Mouse (Mus musculus): ENCODE data around the gene E330034G19Rik. TPM values are rescaled to one million over a fixed set of nuclear protein-coding genes. Genes with fewer than 3 reads are reported as not detected.

Gene E330034G19Rik
- polyA plus RNA-seq, 2 experiments, result not detected

GRCm38 (mm10) chr14:24253611-24254202 lies 39.3 kb upstream of the E330034G19Rik start:
- Histone ChIP-seq H3K9me3 (ENCODE audit: control insufficient read depth, low read length) (no peaks in the 10 kb centered on the region), H3K27ac (replicated peaks; ENCODE audit: low read depth, low read length) (peak overlapping the region; percentile 93), H3K27me3 (ENCODE audit: control insufficient read depth, insufficient read depth, low read length) (no peaks in the 10 kb centered on the region), H3K4me3 (replicated peaks; ENCODE audit: low read length) (peak overlapping the region; percentile 12), H3K4me1 (ENCODE audit: control insufficient read depth, insufficient read depth, low read length) (peaks cover 36% of the 10 kb centered on the region), H3K36me3 (ENCODE audit: control insufficient read depth, insufficient read depth, low read length) (no peaks in the 10 kb centered on the region), H3K9ac (ENCODE audit: low read depth, low read length, severe bottlenecking) (0 out of 2 replicates have a peak overlapping the region, but pooled peaks have one; percentile 8), H3K4me2 (replicated peaks; ENCODE audit: low read depth, low read length, severe bottlenecking) (peak overlapping the region; percentile 43)
- ATAC-seq (ENCODE audit: low FRiP score, low read depth) (peak; percentile 92), DNase-seq (ENCODE audit: low spot score) (peak; percentile 85)
- TF ChIP-seq POLR2A (IDR thresholded peaks at IDR 0.05; ENCODE audit: borderline replicate concordance, extremely low read depth, insufficient read depth, insufficient read length), result no peak
- 1% methylated on average over 8 of the region's 8 CpGs for WGBS

- H3K4me2 ChIP-seq (replicated peaks; ENCODE audit: low read depth, low read length, severe bottlenecking), result peak overlapping the region; percentile 43
- H3K4me1 ChIP-seq (ENCODE audit: control insufficient read depth, insufficient read depth, low read length), result peaks cover 40% of the 10 kb centered on the region
- H3K9ac ChIP-seq (ENCODE audit: low read depth, low read length, severe bottlenecking), result peak overlapping the region; percentile 36
- TF ChIP-seq POLR2A (IDR thresholded peaks at IDR 0.05; ENCODE audit: borderline replicate concordance, extremely low read depth, insufficient read depth, insufficient read length), result no peak
- DNase-seq (ENCODE audit: low spot score), result peak; percentile 78
- peak overlapping the region; percentile 93 for H3K27ac ChIP-seq (replicated peaks; ENCODE audit: low read depth, low read length)
- 14% methylated on average over 2 of the region's 2 CpGs for WGBS
- no peaks in the 10 kb centered on the region for H3K9me3 ChIP-seq (ENCODE audit: control insufficient read depth, low read length)
- peak; percentile 68 for ATAC-seq (ENCODE audit: low FRiP score, low read depth)
- H3K27me3 ChIP-seq (ENCODE audit: control insufficient read depth, insufficient read depth, low read length), result no peaks in the 10 kb centered on the region
- H3K36me3 ChIP-seq (ENCODE audit: control insufficient read depth, insufficient read depth, low read length), result no peaks in the 10 kb centered on the region
- H3K4me3 ChIP-seq (replicated peaks; ENCODE audit: low read length), result peak overlapping the region; percentile 26
These were observed 37.1 kb upstream of the E330034G19Rik start for GRCm38 (mm10) chr14:24255956-24256355.

- ATAC-seq (ENCODE audit: low FRiP score, low read depth) (no peak), DNase-seq (ENCODE audit: low spot score) (no peak)
- no peaks in the 10 kb centered on the region for H3K27me3 ChIP-seq (ENCODE audit: control insufficient read depth, insufficient read depth, low read length)
- 71% methylated on average over 4 of the region's 4 CpGs for WGBS
- no peak overlapping the region for H3K9ac ChIP-seq (ENCODE audit: low read depth, low read length, severe bottlenecking)
- no peak for TF ChIP-seq POLR2A (IDR thresholded peaks at IDR 0.05; ENCODE audit: borderline replicate concordance, extremely low read depth, insufficient read depth, insufficient read length)
- H3K27ac ChIP-seq (replicated peaks; ENCODE audit: low read depth, low read length), result no peak overlapping the region
- H3K4me2 ChIP-seq (replicated peaks; ENCODE audit: low read depth, low read length, severe bottlenecking), result no peak overlapping the region
- no peak overlapping the region for H3K4me3 ChIP-seq (replicated peaks; ENCODE audit: low read length)
- H3K4me1 ChIP-seq (ENCODE audit: control insufficient read depth, insufficient read depth, low read length), result peaks cover 44% of the 10 kb centered on the region
- no peaks in the 10 kb centered on the region for H3K36me3 ChIP-seq (ENCODE audit: control insufficient read depth, insufficient read depth, low read length)
- H3K9me3 ChIP-seq (ENCODE audit: control insufficient read depth, low read length), result no peaks in the 10 kb centered on the region
These were observed 32.6 kb upstream of the E330034G19Rik start for GRCm38 (mm10) chr14:24260391-24260790.

GRCm38 (mm10) chr14:24262382-24262781 lies 30.6 kb upstream of the E330034G19Rik start:
- no peak for DNase-seq (ENCODE audit: low spot score)
- Histone ChIP-seq H3K9ac (ENCODE audit: low read depth, low read length, severe bottlenecking) (no peak overlapping the region), H3K27ac (replicated peaks; ENCODE audit: low read depth, low read length) (peak overlapping the region; percentile 92), H3K36me3 (ENCODE audit: control insufficient read depth, insufficient read depth, low read length) (no peaks in the 10 kb centered on the region), H3K4me2 (replicated peaks; ENCODE audit: low read depth, low read length, severe bottlenecking) (peak overlapping the region; percentile 26; the same call in 1 of the 2 replicates), H3K4me1 (ENCODE audit: control insufficient read depth, insufficient read depth, low read length) (peaks cover 32% of the 10 kb centered on the region), H3K27me3 (ENCODE audit: control insufficient read depth, insufficient read depth, low read length) (no peaks in the 10 kb centered on the region), H3K4me3 (replicated peaks; ENCODE audit: low read length) (no peak overlapping the region), H3K9me3 (ENCODE audit: control insufficient read depth, low read length) (no peaks in the 10 kb centered on the region)
- TF ChIP-seq POLR2A (IDR thresholded peaks at IDR 0.05; ENCODE audit: borderline replicate concordance, extremely low read depth, insufficient read depth, insufficient read length), result no peak
- ATAC-seq (ENCODE audit: low FRiP score, low read depth), result no peak; the same call in 1 of the 2 replicates
- 52% methylated on average over 6 of the region's 6 CpGs for WGBS

GRCm38 (mm10) chr14:24262915-24263314 lies 30.1 kb upstream of the E330034G19Rik start:
- peak overlapping the region; percentile 26 for H3K4me2 ChIP-seq (replicated peaks; ENCODE audit: low read depth, low read length, severe bottlenecking)

More at GRCm38 (mm10) chr14:24262915-24263314, 30.1 kb upstream of the E330034G19Rik start:
- Histone ChIP-seq H3K9me3 (ENCODE audit: control insufficient read depth, low read length) (no peaks in the 10 kb centered on the region), H3K4me3 (replicated peaks; ENCODE audit: low read length) (0 out of 2 replicates have a peak overlapping the region, but pooled peaks have one; percentile 4), H3K27me3 (ENCODE audit: control insufficient read depth, insufficient read depth, low read length) (no peaks in the 10 kb centered on the region), H3K9ac (ENCODE audit: low read depth, low read length, severe bottlenecking) (no peak overlapping the region), H3K4me1 (ENCODE audit: control insufficient read depth, insufficient read depth, low read length) (peaks cover 32% of the 10 kb centered on the region), H3K36me3 (ENCODE audit: control insufficient read depth, insufficient read depth, low read length) (no peaks in the 10 kb centered on the region), H3K27ac (replicated peaks; ENCODE audit: low read depth, low read length) (peak overlapping the region; percentile 92)
- DNase-seq (ENCODE audit: low spot score) (peak; percentile 92), ATAC-seq (ENCODE audit: low FRiP score, low read depth) (peak; percentile 95)
- TF ChIP-seq POLR2A (IDR thresholded peaks at IDR 0.05; ENCODE audit: borderline replicate concordance, extremely low read depth, insufficient read depth, insufficient read length), result no peak
- WGBS, result 20% methylated on average over 2 of the region's 2 CpGs

Data from limb, embryonic 14.5 days (tissue).